Mouse (Mus musculus): ENCODE data around the gene Nrip2. TPM values are rescaled to one million over a fixed set of nuclear protein-coding genes. Genes with fewer than 3 reads are reported as not detected.
A peak's percentile ranks its signal among the peaks of the same experiment; 100 is the strongest.

The Nrip2 gene
- polyA plus RNA-seq, 1 experiment from 2014 or later = 4.8 TPM

DNA sequence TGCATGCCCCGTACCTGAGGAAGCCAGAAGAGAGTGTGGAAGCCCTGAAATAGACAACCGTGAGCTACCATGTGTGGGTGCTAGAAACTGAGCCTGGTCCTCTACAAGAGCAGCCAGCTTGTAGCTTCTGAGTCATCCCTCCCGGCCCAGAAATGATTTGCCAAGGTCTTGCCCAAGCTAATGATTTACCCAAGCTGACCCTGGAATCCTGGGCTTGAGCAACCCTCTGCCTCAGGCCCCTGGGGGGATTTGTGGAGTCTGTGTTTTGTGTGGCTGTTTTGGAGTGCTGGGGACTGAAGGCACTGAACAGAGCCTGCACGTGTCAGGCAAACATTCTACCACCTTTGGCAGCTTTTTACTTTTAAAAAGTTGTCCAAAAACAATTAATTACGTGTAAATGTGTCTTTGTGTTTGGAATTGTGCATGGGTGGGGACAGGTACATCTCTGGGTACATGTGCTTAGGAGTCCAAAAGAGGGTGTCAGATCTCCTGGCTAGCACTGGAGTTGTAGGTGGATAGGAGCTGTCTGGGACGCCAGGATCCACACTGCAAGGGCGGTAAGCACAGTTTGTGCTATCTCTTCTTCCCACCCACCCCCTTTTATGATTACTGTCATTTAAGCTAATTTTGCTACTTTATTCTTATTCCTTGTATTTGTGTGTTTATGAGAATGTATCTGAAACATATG lies 1.4 kb upstream of the Nrip2 start:
- DNase-seq (ENCODE audit: low spot score) = no peak

DNA sequence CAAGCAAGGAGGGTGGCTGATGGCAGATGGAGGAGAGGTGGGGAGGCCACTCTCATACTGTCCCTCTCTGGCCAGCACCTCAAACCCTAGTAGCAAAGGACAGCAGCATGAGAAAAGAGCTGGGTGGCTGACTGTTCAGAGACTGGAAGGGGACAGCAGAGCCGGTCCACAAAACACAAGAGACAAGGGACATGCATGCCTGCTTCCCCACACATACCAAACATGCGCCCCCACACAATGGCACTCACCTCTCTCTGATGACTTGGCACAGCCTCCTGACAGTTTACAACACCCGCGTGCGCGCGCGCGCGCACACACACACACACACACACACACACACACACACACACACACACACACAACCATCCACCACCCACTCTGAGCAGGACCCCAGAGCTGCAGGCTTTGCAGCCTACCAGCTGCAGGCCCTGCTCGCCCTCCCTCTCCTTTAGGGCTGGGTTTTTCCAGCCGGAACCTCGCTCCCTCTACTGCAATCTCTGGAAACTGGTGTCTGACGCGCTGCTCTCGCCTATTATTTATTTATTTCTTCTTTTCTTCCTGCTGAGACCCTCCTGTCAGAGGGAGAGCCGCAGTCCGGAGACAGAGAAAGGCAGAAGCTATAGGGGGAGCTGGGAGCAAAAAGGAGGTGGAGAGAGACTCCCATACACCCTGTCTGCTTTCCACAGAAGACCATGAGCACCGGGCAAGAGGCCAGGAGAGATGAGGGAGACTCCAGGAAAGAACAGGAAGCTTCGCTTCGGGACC lies 507 bp downstream of the Nrip2 start:
- DNase-seq (ENCODE audit: low spot score) = no peak

DNA sequence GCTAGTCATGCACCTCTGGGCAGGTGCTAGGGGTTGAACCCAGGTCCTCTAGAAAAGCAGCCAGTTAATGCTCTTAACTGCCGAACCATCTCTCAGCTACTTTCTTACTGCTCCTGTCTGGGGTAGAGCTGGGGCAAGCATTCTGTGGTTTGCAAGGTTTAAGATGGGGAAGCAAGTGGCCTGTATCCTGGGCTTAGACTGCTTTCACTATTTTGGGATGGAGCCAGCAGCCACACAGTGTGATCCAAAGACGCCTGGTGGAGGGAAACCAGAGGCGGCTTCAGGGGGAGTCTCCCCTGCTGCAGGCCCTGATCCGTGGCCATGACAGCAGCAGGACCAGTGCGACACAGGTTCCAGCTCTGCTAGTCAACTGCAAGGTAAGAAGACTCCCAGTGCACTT lies 5.6 kb downstream of the Nrip2 start:
- no peak for DNase-seq (ENCODE audit: low spot score)

DNA sequence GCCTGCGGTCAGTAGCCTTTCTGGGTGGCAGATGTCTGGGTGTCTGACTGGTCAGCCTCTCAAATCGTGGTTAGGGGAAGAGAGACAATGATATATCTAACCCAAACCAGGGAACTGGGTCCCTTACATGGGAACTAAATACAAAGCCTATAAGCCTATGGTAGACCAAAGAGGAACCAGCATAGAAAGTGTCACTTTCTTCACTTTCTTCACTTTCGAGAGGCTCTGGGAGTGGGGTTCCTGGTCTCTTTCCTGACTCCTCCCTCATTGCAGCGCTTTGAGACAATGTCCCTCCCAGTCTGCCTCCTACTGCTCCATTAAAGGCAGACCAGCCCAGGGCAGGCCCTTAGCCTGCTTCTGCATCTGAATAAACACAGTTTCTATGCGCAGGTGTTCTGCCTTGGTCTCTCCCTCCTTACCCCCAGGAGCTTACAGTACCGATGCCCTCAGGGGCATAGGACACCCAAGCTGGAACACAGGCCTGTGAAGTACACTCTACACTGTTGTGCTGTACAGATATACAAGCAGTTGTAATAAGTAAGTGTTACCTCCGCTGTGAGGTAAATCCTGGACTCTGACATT lies 9.5 kb downstream of the Nrip2 start:
- DNase-seq (ENCODE audit: low spot score) = no peak

DNA sequence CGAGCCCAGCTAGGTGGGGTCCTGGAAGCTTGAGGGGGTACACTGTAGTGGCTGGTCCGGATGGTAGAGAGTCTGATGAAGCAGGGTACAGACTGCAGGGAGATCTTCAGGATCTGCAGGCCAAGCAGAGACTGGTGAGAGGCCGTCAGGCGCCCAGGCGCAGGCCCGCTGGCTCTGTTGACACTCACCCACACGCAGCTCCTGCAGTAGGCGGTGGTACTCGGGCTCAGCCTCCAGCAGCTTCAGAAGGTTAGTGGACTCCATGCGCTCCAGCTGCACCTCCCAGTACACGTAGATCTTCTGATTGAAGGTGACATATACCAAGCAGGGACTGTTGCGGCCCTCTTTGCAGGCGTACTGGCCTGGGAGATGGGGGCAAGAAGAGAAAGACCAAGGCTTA lies 11.2 kb downstream of the Nrip2 start:
- no peak for DNase-seq (ENCODE audit: low spot score)

DNA sequence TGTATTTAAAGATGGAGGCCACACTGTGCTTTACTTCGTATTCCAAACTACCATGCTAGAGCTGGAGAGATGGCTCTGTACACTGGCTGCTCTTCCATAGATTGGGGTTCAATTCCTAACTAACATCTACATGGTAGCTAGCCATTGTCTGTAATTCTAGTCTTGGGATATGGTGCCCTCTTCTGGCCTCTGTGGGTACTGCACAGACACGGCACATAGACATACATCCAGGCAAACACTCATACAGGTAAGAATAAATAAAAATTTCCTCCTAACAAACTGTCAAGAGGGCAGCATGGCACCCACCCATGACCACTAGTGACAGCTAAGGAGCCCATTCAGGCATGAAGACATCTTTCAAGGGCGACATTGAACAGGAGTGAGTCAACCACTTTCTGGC lies 12.0 kb downstream of the Nrip2 start:
- peak; percentile 63 for DNase-seq (ENCODE audit: low spot score)

DNA sequence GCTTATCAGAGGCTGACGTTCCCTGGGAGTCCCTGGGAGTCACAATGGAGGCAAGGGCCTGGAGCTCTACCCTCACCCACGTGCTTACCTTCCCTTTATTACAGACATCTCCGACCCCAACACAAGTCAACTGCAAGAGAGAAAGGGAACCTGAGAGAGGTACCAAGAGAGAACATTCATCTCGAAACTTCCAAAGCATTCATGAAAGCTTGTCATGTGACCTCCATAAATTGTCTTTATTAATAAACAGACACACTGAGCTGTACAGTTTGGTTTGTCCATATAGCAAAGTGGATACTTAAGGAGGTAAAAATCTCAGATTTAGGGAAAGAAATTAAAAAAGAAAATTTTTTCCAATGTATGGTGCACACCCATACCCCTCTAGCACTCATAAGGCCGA lies 17.1 kb downstream of the Nrip2 start:
- DNase-seq (ENCODE audit: low spot score) = no peak

DNA sequence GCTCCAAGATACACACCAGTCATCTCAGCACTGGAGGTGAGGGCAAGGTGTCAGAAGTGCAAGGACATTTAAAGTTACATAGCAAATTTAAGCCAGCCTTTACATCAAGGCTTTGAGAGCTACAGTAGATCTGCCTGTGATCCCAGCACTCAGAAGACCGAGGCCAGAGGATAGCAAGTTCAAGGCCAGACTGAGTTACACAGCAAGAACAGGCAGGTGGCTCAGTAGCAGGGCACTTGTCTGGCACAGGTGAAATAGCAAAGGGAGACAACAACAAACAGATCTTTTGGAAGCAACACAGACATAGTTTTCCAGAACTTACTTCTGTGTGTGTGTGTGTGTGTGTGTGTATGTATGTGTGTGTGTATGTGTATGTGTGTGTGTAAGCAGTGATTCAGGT lies 19.0 kb downstream of the Nrip2 start:
- no peak for DNase-seq (ENCODE audit: low spot score)

DNA sequence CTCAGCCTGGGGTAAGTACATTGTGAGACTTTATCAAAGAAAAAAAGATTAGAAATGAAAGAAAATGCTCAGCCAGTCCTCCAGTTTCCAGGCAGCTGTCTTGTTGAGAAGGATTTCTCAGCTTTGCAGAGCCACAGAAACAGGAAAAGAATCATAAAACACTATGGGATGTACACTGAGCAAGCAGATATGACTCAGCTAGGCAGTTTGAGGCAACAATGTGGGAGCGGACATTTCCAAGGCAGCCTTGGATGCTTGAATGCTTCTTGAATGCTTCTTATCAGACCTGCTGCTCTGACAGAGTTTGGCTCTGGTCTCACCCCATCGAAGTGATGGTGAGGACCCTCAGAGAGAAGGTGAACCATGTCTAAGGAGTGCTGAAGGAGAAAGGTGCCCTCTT lies 21.9 kb downstream of the Nrip2 start:
- no peak for DNase-seq (ENCODE audit: low spot score)

DNA sequence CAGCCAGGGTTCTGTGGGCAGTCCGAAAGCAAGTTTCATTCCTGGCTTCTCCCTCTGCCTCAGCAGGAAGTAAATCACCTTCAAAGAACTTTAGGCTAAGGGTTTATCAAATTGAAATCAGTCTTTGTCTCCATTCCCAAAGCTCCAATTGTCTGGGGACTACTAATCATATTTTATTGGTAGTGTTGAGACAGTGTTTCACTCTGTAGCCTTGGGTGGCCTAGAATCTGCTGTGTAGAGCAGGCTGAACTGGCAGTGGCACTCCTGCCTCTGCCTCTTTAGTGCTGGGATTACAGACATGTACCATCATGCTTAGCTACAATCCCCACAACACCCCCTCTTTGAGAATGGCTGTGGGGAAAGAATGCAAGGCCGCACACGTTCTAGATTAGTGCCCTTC lies 22.4 kb downstream of the Nrip2 start:
- DNase-seq (ENCODE audit: low spot score) = no peak

DNA sequence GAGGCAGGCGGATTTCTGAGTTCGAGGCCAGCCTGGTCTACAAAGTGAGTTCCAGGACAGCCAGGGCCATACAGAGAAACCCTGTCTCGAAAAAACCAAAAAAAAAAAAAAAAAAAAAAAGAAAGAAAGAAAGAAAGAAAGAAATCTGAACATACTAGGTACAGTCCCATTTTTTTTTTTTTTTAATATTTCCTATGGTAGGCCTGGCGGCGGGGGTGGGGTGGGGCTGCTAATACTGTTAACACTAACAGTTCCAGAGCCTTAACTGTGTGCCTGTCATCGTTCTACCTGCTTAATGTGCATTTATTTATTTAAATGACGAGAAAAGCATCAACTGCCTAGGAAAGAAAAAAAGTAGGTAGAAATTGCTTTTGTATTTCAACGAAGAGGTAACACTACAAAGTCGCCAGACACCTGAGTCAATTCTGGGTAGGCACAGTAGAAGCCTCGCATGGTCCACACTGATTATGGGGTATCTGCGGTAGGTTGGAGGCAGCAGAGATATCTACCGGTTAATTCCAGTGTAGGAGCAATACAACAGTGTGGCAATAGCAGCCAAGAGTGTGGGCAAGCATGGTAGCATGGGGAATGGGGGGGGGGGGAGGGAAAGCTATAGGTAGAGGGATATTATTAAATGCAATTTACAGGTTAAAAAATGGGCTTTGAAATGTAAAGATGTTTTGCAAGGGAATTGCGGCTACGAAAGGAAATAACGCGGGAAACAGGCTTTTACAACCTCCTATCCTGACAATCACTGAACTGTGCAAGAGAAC lies 24.6 kb downstream of the Nrip2 start:
- no peak for DNase-seq (ENCODE audit: low spot score)

DNA sequence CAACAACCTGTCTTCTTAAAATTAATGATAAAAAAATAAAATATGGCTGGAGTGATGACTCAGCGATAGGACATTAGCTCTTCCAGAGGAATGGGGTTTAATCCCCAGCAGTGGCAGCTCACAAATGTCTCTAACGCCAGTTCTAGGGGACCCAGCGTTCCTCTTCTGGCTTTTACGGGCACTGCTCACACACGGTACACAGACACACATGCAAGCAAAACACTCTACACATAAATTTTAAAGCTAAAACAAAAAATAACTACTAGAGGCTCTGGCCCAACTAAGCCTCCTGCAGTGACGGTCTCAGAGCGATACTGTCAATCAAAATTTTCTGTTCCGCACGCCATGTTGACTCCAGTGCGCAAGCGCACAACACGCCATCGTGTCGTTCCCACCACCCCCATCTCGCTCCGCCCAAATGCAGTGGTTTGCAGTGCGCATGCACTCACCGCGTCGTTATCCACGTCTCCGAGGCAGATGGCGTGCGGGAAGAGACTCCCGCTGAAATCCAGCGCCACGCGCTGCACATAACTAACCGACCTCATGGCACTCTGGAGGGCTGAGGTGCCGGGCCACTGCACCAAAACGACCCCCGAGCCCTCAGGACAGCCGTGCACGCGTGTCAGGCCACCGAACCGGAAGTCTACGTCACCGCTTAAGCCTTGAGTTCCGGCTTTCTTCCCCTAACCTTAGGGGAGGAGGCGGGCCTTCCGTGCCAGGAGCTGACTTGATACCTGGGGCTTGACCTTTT lies 25.3 kb downstream of the Nrip2 start, which contains the start of gene Itfg2:
TSS of gene Itfg2 (minus strand) at position 663 of the 751 bp plus-strand sequence.
- peak; percentile 97 for DNase-seq (ENCODE audit: low spot score)

DNA sequence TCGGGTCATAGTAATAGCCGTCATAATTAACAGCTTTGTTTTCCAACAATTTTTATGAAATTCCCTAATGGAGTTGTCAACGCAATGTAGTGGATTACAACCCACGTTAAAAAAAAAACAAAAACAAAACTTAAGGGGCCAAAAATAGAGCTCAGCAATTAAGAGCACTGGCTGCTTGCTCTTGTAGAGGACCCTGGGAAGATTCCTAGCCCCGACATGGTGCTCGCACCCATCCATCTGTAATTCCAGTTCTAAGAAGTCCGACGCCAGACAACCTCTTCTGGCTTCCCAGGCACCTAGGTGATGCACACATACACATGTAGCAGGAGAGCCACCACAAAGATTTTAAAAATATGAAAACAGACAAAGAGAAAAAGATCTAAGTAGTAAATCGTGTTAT lies 25.9 kb downstream of the Nrip2 start:
- DNase-seq (ENCODE audit: low spot score) = no peak

DNA sequence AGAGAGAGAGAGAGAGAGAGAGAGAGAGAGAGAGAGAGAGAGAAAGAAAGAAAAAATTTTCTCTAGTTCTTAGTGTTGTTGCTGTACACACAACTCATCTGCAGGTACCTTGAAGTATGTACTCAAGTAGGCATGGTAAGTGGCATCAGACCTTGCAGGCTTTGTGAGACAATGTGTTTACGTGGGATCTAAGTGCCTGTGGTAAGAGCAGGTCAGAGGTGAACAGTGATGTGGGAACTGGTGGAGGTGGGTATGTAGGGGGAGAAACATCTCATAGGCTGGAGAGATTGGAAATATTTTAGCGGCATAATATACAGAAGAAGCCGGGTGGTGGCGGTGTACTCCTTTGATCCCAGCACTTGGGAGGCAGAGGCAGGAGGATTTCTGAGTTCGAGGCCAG lies 28.5 kb downstream of the Nrip2 start:
- DNase-seq (ENCODE audit: low spot score) = no peak

DNA sequence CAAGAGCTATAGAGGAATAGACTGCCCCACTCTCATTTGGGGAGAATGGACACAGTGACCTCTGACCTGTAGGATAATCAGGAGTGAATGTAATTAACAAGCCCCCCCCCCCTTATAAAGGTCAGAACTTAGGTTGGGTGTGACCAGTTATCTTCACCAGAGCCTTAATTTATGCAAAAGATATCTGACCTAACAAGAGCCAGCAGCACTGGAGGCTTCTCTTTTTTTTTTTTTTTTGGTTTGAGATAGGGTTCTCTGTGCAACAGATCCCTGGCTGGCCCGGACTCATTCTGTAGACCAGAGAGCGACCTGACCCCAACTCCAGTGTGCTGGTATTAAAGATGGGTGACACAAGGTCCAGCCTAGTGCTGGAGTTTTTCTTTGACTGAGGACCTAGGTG lies 30.2 kb downstream of the Nrip2 start:
- DNase-seq (ENCODE audit: low spot score) = no peak

DNA sequence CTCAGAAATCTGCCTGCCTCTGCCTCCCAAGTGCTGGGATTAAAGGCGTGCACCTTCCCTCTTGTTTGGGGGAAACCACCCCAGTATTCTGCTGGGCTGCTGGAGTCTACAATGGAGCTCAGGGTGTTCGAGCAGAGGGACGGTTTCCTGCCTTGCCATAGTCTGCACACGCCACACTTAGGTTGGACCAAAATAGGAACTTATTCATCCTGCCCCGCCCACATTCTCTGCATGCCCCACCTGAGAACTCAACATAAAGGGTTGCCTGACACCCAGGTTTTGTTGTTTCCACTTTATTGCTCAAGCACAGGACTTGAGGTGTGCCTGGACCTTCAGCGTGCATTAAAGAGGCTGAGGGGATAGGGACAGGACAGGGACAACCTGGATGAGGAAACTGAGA lies 30.7 kb downstream of the Nrip2 start:
- DNase-seq (ENCODE audit: low spot score) = no peak

DNA sequence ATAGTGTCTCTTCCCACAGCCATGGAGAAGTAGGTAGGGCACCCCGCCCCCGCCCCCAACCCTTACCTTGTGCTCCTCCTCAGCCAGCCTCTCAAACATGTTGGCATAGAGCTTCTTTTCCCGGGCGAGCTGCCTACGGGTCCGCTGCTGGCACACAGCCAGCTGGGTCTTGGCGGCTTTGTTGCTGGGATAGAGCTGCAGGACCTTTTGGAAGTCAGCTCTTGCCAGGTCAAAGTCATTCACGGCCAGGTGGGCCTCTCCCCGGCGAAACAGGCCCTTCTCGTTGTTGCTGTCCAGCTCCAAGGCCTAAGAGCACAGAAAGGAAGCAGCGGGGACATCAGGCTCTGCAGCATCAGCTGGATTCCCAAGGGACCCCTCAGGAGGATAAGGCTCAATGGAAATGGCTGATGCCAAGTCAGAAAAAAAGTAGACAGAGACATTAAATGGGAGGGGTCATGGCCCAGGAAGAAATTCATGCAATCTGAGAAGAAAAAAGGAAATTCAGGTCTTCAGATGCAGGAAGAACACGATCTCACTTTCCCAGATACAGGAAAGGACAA lies 33.3 kb downstream of the Nrip2 start:
- no peak for DNase-seq (ENCODE audit: low spot score)

DNA sequence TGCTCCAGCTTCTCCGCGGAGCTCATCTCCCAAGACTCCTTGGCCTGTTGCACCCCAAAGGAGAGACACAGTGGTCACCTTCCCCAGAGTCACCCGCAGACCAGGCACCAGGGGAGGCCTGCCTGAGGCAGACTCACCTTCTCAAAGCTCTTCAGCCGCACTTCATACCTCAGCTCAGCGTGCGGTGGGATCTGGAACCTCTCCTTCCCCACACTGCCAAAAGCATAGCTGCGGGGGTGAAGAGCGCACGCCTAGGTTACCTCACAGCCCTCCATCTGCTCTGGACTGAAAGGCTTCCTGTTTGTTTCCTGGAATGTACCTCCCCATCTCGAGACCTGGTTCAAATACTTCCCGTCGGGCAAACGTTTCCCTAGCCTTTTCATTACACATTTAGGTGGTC lies 34.5 kb downstream of the Nrip2 start:
- DNase-seq (ENCODE audit: low spot score) = no peak

DNA sequence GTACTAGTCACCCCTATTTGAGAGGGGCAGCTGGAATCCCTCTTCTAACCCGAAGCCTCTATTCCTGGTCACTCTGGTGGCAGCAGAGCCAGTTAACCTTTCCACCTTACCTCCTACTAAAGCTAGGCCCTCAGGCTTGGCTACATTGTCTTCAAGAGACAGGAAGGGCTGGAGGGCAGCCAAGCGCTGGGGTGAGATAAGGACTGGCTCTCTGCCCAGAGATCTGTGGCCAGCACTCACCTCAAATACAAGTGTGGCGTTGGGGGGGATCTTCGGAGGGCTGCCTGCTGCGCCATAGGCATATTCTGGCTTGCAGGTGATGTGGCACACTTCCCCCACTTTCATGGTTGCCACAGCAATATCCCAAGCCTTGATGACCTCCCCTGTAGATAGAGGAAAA lies 36.4 kb downstream of the Nrip2 start:
- DNase-seq (ENCODE audit: low spot score) = no peak

DNA sequence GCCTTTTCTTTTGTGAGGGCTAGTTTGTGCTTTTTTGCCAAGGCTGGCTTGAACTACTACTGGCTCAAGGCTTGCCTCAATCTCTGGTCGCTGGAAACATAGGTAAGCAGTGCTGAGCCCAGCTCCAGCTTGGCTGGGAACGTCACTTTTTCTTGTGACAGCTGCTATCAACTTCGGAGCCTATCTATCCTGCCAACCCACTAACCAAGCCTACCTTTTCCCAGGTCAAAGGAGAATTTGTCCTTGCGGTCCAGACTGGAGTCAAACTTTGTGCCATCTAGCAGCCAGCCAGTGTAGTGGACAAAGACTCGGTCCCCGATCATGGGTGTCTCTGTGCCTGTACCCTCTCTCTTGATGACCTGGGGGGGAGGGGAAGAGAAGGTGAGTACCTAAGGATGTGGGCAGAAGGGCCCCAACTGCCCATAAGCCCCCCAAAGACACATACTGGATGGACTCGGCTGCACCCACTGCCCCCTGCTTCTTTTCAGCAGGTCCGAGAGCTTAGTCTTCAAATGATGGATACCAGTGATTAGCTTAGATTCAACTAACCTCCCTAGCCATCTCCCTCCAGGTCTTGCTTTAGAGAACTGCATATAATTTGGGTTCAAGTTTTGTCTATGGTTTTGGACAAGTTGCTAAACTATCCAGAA lies 37.4 kb downstream of the Nrip2 start:
- no peak for DNase-seq (ENCODE audit: low spot score)
